Comparison of ENCODE assay signal across 8 mouse cellular contexts in the genomic region with DNA sequence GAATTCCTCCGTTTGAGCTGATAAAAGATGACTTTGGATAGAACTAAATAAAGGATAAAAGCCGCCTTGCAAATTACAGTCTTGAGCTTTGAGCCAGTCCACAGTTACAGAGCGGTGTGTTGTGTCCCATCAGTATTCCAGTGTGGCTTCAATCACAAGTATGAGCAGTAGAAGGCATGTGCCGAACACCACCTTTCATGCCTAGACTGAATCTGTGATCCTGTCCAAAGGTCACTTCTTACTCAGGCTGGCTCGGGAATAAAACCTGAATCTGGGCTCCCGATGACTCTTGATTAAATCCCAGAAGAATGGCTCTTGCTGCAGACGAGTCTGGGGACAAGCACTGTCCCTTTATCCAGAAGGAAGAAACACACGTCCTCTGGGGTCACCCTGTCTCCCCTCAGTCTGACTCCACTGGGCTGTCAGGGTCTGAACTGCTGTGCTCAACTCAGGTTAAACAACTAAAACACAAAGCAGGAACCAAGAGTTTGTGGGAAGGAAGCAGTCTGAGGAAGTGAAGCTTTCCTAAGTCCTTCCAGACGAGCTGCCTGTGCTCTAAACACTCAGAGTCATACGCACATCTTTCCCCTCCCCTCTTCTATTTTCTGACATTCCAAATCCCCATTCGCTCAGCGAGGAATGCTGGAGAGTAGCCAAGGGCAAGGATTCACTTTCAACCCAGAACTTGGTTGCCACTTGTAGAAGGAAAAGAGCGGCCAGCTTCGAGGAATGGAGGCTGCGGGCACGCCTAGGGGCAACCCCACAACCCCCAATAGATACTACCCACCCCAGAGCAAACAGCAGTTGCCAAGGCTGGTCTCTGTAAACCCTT.
DNase-seq lines count a peak whose midpoint lies in the region; ATAC-seq lines count a peak whose summit lies in the region.

No protein-coding gene starts in this region.

- peaks cover 37% of the 10 kb centered on the region for H3K4me1 ChIP-seq in kidney, embryonic 14.5 days (ENCODE audit: control insufficient read depth, insufficient read depth, low read length)

- DNase-seq in embryo, embryonic 11 days = peak; percentile 21
- no peak for DNase-seq in embryo, embryonic 10.5 days (ENCODE audit: low spot score)
- DNase-seq in adrenal gland, postnatal 10 days = peak; percentile 82
- DNase-seq in heart, adult 11 months = peak; percentile 98
- peak; percentile 80 for DNase-seq in lung, postnatal 14 days
- peak; percentile 32 for DNase-seq in yolk sac, embryonic 10.5 days (ENCODE audit: low spot score)

- H3K4me2 ChIP-seq in kidney, embryonic 14.5 days (replicated peaks; ENCODE audit: low read depth, low read length) = peak overlapping the region; percentile 23

- H3K4me3 ChIP-seq in kidney, embryonic 14.5 days (ENCODE audit: low read length) = peak overlapping the region; percentile 13; the same call in 1 of the 2 replicates

- peak overlapping the region; percentile 31; the same call in 1 of the 2 replicates for H3K9ac ChIP-seq in kidney, embryonic 14.5 days (ENCODE audit: low read depth, low read length)

- peak overlapping the region; percentile 73; the same call in 1 of the 2 replicates for H3K27ac ChIP-seq in kidney, embryonic 14.5 days (ENCODE audit: low read depth, low read length)

- WGBS in kidney, embryonic 14.5 days = 58% methylated on average over 16 of the region's 16 CpGs

- H3K9me3 ChIP-seq in kidney, embryonic 14.5 days (ENCODE audit: control insufficient read depth, low read length) = no peaks in the 10 kb centered on the region

- no peaks in the 10 kb centered on the region for H3K27me3 ChIP-seq in kidney, embryonic 14.5 days (ENCODE audit: control insufficient read depth, insufficient read depth, low read length)

- ATAC-seq in kidney, embryonic 14.5 days (ENCODE audit: low FRiP score, low TSS enrichment) = no peak
- ATAC-seq in frontal cortex, adult (ENCODE audit: low TSS enrichment) = no peak

- 0 out of 2 replicates have a peak, but pooled peaks cover 3% of the 10 kb centered on the region for H3K36me3 ChIP-seq in kidney, embryonic 14.5 days (ENCODE audit: control insufficient read depth, insufficient read depth, low read length)
